Comparison of ENCODE assay signal across 19 mouse cellular contexts in genomic region chr15:87421743-87422142, GRCm38 (mm10).
DNase-seq lines count a peak whose midpoint lies in the region; ATAC-seq lines count a peak whose summit lies in the region.
"Had no signal": no experiment of that assay in that cellular context is flagged by ENCODE, and none has a peak within 500 bp of the region (broad histone marks: within the 10 kb centered on the region; RNA-seq: fewer than 3 reads in every experiment).

No protein-coding gene starts in this region.

- peak; percentile 78; the same call in 1 of the 2 replicates for ATAC-seq in frontal cortex, adult (ENCODE audit: low TSS enrichment)
- no peak for ATAC-seq in activated CD4-positive, CD25-positive, alpha-beta regulatory T cell, adult 4 months
- ATAC-seq: forebrain, embryonic 15.5 days had no signal

- DNase-seq in frontal cortex, postnatal 10 days (ENCODE audit: low spot score in 2 of 2) = no peak
- DNase-seq in brain, adult 2 months (ENCODE audit: low read depth, low spot score) = peak; percentile 70
- peak; percentile 39 to 51 for DNase-seq in layer of hippocampus, adult 8-10 months (ENCODE audit: low spot score in 2 of 2)
- peak; percentile 14 to 67 for DNase-seq in layer of hippocampus, postnatal 14 days (ENCODE audit: low spot score in 2 of 2)
- DNase-seq in kidney, adult 18-20 months = no peak
- no peak for DNase-seq in urinary bladder, postnatal 10 days (ENCODE audit: low spot score)
- DNase-seq: adrenal gland, postnatal 10 days; adrenal gland, postnatal 36 days; cerebellum, adult 11-12 months; cerebellum, adult 8-10 months; cerebellum, postnatal 10 days; cerebellum, postnatal 36 days; embryo, embryonic 11 days; gastrocnemius, adult 2 months; gastrocnemius, postnatal 25 days; heart, adult 11 months had no signal

Comparison
In these comparisons a context has a peak if more than half of its experiments do, and no peak if none do; other contexts are left out.
1. DNase-seq: peak in brain, adult 2 months (single experiment), layer of hippocampus, adult 8-10 months (2 of 2) and layer of hippocampus, postnatal 14 days (2 of 2); none in frontal cortex, postnatal 10 days (0 of 2), kidney, adult 18-20 months (single experiment) and urinary bladder, postnatal 10 days (single experiment).